Mouse (Mus musculus) neural tube, embryonic 14.5 days (tissue): ENCODE data around the gene Dusp23. TPM values are rescaled to one million over a fixed set of nuclear protein-coding genes. Genes with fewer than 3 reads are reported as not detected.

Experiments
- ATAC-seq: fragments of 200-750 bp; cut with Nextera tagmentation; 2 replicates; pipeline ENCODE4 v1.8.0; 2017; ENCODE audit warnings: low read depth, mild to moderate bottlenecking, moderate TSS enrichment, moderate library complexity
- H3K27ac ChIP-seq: fragments of 300-500 bp; sonication (generic); 2 replicates; pipeline ENCODE4 v1.5.1; 2014; ENCODE audit warnings: low read depth, mild to moderate bottlenecking, control low read depth, low read length, moderate library complexity, mixed read lengths
- H3K27me3 ChIP-seq: fragments of 300-500 bp; sonication (generic); 2 replicates; pipeline ENCODE4 v1.6.1; 2014; ENCODE audit warnings: low read length; ENCODE audit not compliant: control insufficient read depth, insufficient read depth
- H3K36me3 ChIP-seq: fragments of 300-500 bp; sonication (generic); 2 replicates; pipeline ENCODE4 v1.6.1; 2014; ENCODE audit warnings: low read length, mixed read lengths; ENCODE audit not compliant: control insufficient read depth, insufficient read depth
- H3K4me1 ChIP-seq: fragments of 300-500 bp; sonication (generic); 2 replicates; pipeline ENCODE4 v1.6.1; 2014; ENCODE audit warnings: low read length; ENCODE audit not compliant: control insufficient read depth, insufficient read depth
- H3K4me2 ChIP-seq: fragments of 300-500 bp; sonication (generic); 2 replicates; pipeline ENCODE4 v1.6.1; 2014; ENCODE audit warnings: mild to moderate bottlenecking, low read depth, low read length, control low read depth
- H3K4me3 ChIP-seq: fragments of 300-500 bp; sonication (generic); 2 replicates; pipeline ENCODE4 v1.5.1; 2014; ENCODE audit warnings: low read depth, low read length, control low read depth, mixed read lengths
- H3K9ac ChIP-seq: fragments of 300-500 bp; sonication (generic); replicated peaks from 2 replicates; pipeline ENCODE4 v1.6.1; 2014; ENCODE audit warnings: low read depth, mild to moderate bottlenecking, control low read depth, low read length, mixed read lengths
- H3K9me3 ChIP-seq: fragments of 300-500 bp; sonication (generic); 2 replicates; pipeline ENCODE4 v1.6.1; 2016; ENCODE audit warnings: low read length; ENCODE audit not compliant: control insufficient read depth
- WGBS: fragments of 180-500 bp; shearing (Covaris S2); extraction: QIAGEN DNeasy Blood & Tissue Kit; methylation state at CpG from one replicate; pipeline ENCODE4 v1.1.7; 2014; 5-methylcytosine and 5-hydroxymethylcytosine counted together
- polyA plus RNA-seq: library from polyadenylated mRNA; unstranded; fragments of >200 nt; fragmentation: Nextera tagmentation; extraction: Ambion mirVana; gene quantifications from 2 replicates; pipeline ENCODE4 v1.2.1, GENCODE M21; 2014

Dusp23 gene
- polyA plus RNA-seq, 1 experiment from 2014 or later, result 18.7 TPM

DNA sequence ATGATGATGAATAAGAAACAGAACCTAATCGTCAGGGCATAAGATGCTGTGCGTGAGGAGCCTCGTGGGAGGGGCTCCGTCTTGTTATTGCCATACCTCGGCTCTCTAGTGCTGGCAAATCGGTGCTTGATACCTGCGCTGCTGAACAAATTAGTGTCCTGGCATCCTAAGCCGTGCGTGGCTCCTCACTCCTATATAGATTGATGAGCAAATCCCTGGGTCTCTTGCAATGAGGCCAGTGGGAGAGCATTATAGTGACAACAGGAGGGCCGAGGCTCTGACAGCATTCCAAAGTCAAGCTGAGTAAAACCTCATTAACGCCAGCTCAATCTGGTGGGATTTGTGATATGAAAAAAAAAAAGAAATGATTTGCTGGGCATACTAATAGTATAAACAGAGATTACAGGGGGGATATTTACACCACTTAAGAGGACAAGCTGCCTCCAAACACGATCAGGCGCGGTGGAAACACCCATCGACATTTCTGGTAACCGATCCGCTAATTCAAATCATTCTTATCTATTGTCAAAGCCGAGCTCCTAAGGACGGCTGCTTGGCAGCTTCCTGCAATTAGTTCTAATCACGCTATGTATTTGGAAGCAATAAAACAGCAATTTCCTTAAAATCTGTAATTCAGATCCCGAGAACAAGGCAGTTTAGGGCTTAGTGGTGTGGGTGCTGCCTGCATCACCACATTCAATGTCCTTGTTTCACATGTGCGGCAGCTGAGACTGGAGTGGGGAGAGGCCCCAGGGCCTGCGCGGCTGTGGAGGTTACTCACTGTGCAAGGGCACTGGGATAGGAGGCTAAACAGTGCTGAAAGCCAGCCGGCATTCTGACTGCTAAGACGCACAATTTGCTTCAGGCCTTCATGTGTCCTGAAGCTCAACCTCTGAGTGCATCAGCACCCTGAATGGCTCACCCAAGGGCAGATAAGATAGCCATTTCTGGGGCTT lies 46.9 kb downstream of the Dusp23 start:
- H3K9me3 ChIP-seq, result no peaks in the 10 kb centered on the region
- 13% methylated on average over 26 of the region's 26 CpGs for WGBS
- H3K4me3 ChIP-seq, result no peak overlapping the region
- H3K4me1 ChIP-seq, result peaks cover 11% of the 10 kb centered on the region
- peak; percentile 87 for ATAC-seq
- no peaks in the 10 kb centered on the region for H3K27me3 ChIP-seq
- peak overlapping the region; percentile 78 for H3K27ac ChIP-seq
- H3K4me2 ChIP-seq, result peak overlapping the region; percentile 9; the same call in 1 of the 2 replicates
- no peaks in the 10 kb centered on the region for H3K36me3 ChIP-seq
- H3K9ac ChIP-seq, result no peak overlapping the region

DNA sequence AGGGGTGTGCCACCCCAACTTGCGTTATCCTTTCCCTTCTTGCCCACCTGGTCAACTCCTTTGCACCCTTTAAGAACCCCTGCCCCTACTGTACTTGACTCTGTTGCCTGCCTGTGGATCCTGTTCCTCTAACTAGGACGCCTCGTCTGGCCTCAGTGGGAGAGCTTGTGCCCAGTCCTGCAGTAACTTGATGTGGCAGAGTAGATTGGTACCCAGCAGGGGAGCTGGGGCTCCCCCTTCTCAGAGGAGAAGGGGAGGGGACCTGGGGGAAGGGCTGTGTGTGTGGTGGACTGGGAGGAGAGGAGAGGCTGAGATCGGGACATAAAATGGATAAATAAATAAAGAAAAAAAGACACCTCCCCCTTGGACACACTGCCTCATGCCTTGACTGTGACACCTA lies 47.7 kb downstream of the Dusp23 start:
- Histone ChIP-seq H3K9me3 (no peaks in the 10 kb centered on the region), H3K4me1 (peaks cover 11% of the 10 kb centered on the region), H3K4me2 (no peak overlapping the region), H3K27me3 (no peaks in the 10 kb centered on the region), H3K9ac (no peak overlapping the region), H3K36me3 (no peaks in the 10 kb centered on the region), H3K4me3 (no peak overlapping the region), H3K27ac (peak overlapping the region; percentile 78; the same call in 1 of the 2 replicates)
- WGBS, result 50% methylated on average over 4 of the region's 4 CpGs
- no peak for ATAC-seq

DNA sequence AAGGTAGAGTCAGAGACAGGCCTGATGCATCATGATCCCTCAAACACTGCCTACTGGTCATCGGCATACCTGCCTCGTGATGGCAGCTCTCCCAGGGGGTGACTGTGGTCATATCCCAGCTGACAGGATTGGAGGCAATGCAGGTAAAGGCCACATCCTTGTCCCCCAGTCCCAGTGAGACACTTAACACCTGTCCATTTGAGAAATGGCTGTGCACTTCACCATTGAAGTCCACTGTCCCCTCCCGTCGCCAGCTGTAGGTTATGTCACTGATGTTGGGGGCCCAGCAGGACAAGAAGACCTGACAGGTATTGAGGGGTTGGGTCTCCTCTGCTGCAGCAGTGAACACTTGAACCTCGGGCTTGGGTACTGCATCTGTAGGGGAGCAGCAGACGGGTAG lies 48.5 kb downstream of the Dusp23 start:
- Histone ChIP-seq H3K27me3 (no peaks in the 10 kb centered on the region), H3K36me3 (no peaks in the 10 kb centered on the region), H3K9ac (no peak overlapping the region), H3K27ac (no peak overlapping the region), H3K4me2 (no peak overlapping the region), H3K4me3 (no peak overlapping the region), H3K9me3 (no peaks in the 10 kb centered on the region), H3K4me1 (peaks cover 11% of the 10 kb centered on the region)
- 90% methylated on average over 6 of the region's 6 CpGs for WGBS
- no peak for ATAC-seq

DNA sequence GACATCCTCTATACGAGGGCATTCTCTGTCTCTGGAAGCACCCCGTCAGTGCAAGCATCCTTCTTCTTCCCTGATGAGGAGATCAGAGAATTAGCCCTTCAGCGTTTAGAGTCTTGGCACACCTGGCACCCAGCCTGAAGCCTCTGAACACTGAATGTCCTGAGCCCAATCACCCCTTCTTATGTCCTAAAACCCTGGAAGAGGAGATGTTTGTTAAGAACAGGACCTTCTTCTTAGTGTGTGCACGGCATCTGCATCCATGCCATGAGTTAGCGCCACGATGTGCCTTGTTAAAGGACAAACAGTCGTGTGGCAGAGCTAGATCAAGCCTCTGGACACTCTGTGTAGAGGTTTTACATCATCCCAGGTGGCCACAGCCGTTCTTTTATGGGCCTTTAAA lies 50.3 kb downstream of the Dusp23 start:
- H3K4me1 ChIP-seq, result peaks cover 11% of the 10 kb centered on the region
- no peak overlapping the region for H3K4me2 ChIP-seq
- no peak overlapping the region for H3K4me3 ChIP-seq
- H3K9me3 ChIP-seq, result no peaks in the 10 kb centered on the region
- no peaks in the 10 kb centered on the region for H3K36me3 ChIP-seq
- H3K9ac ChIP-seq, result no peak overlapping the region
- H3K27ac ChIP-seq, result no peak overlapping the region
- no peak for ATAC-seq
- no peaks in the 10 kb centered on the region for H3K27me3 ChIP-seq
- WGBS, result 84% methylated on average over 8 of the region's 8 CpGs

Other genes with a start within 250 kb of the Dusp23 start
- gene Slamf9, start 157.6 kb downstream of the Dusp23 start, polyA plus RNA-seq, result 0.21 and 0.31 TPM in 2 replicates
- 29.6 and 32.4 TPM in 2 replicates for gene Igsf9, start 151.2 kb downstream of the Dusp23 start, polyA plus RNA-seq
- 56.9 and 107 TPM in 2 replicates for gene Tagln2, start 132.9 kb downstream of the Dusp23 start, polyA plus RNA-seq
- 3.1 and 3.5 TPM in 2 replicates for gene Cfap45, start 112.2 kb downstream of the Dusp23 start, polyA plus RNA-seq
- gene Vsig8, start 77.0 kb downstream of the Dusp23 start, polyA plus RNA-seq, result 1.4 and 1.5 TPM in 2 replicates
- not detected in 2 replicates for gene Slamf8, start 42.4 kb downstream of the Dusp23 start, polyA plus RNA-seq
- gene Fcrl6, start 30.4 kb downstream of the Dusp23 start, polyA plus RNA-seq, result 0.17 and 0.21 TPM in 2 replicates
- 0.30 and 0.39 TPM in 2 replicates for gene Crp, start 65.1 kb upstream of the Dusp23 start, polyA plus RNA-seq